Mouse (Mus musculus) brown adipose tissue, adult 24 weeks (tissue): ENCODE measurements around the gene Tmem256. TPM values are rescaled to one million over a fixed set of nuclear protein-coding genes. Genes with fewer than 3 reads are reported as not detected.
A peak's percentile ranks its signal among the peaks of the same experiment; 100 is the strongest.

Experiments used
- H3K27ac ChIP-seq: fragments of 200-500 bp; replicated peaks from 2 replicates; pipeline ENCODE4 v1.5.1; 2012; ENCODE audit warnings: low read depth, mild to moderate bottlenecking, low read length
- H3K4me1 ChIP-seq: fragments of 200-500 bp; 2 replicates; pipeline ENCODE4 v1.6.1; 2012; ENCODE audit warnings: low read length, mixed read lengths; ENCODE audit not compliant: control insufficient read depth, insufficient read depth, insufficient read length
- H3K4me3 ChIP-seq: fragments of 200-500 bp; 2 replicates; pipeline ENCODE4 v1.5.1; 2012; ENCODE audit warnings: low read depth, mild to moderate bottlenecking, low read length, moderate library complexity; ENCODE audit not compliant: insufficient read depth
- polyA plus RNA-seq: library from polyadenylated mRNA; stranded (reverse); fragments of >200 nt; gene quantifications from 2 replicates; pipeline ENCODE4 v1.2.4, GENCODE M21; 2012; ENCODE audit not compliant: missing spikeins, insufficient read depth, insufficient read length

Gene Tmem256
- polyA plus RNA-seq, 1 experiment, result 248 TPM

DNA sequence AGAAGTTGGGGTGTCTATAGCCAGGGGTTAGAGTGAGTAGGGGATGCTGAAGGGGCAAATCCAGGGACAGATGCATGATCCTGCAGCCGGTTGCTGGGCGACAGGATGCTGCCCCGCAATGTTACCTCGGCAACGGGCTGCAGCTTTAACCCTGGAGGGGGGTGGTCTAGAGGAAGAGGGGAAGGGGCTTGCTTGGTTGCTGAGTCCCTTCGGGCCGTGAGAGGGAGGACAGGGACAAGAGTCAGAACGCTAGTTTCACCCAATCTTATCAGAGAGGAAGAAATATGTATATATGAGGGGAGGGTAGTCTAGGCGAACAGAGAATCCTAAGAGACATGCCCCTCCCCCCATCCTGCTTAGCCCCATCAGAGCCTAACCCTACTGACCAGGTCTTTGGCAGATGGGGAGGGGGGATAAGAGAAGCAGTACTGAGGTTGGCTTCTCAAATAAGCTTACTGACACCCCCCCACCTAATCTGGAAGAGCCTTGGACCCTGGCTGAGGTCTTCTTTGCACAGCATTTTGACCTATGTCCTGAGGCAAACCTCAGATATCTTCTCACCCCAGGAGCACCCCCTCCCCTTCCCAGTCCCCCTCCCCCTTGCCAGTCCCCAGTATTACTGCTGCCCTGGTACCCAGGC lies 2.9 kb upstream of the Tmem256 start:
- Histone ChIP-seq H3K4me1 (no peaks in the 10 kb centered on the region), H3K4me3 (no peak overlapping the region), H3K27ac (no peak overlapping the region)

DNA sequence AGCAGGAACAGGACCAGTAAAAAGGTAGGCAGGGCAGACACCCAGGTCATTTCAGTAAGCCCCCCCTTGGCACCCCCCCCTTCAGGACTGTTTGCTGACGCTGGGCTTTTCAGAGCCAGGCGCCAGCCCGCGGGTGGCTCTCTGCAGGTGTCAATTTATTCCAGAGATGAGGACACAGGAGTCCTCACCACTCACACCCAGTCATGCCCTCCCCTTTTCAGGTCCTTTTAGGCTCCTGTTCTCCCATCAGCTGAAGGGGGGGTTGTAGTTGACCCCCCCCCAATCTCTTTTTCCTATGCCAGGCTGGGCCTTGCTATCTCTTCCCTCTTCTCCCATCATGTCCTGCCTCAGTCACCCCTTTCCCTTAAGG lies 2.4 kb upstream of the Tmem256 start:
- Histone ChIP-seq H3K27ac (no peak overlapping the region), H3K4me1 (no peaks in the 10 kb centered on the region), H3K4me3 (no peak overlapping the region)

DNA sequence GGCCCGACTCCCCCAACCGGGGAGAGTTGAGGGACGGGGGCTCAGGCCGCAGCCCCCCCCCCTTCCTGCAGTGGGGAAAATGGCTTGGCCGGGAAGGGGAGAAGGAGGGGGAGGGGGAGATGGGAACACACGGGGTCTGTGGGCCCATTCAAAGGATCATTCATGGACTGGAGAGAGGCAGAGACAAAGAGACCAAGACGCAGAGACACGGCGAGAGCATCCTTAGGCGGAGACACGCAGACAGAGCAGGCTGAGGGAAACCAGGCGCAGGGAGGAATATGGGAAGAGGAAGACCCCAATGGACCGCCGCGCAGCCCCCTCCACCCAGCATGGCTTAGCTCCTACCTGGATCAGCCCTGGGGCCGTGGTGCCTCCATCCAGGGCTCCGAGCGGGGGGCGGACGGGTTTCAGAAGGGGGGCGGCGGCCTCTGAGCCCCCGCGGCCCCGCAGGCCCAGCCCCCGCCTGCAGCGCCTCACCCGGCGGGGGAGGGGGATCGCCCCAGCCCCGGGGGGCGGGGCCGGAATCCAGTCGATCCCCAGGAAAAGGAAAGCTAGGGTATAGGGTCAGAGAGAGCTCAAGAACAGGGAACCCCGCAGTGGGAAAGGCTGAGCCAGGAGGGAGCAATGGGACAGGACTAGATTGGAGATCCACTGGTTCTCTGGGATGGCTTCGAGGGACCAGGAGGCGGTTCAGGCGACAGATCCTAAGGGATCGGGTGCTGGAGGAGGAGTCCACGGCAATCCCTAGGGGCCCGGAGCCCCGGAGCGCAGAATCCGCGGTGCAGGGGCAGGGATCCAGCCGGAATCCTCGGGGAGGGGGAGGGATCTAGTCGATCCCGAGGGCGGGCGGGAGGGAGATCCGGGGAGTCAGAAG lies 1.4 kb upstream of the Tmem256 start:
- Histone ChIP-seq H3K4me1 (no peaks in the 10 kb centered on the region), H3K4me3 (peak overlapping the region; percentile 64), H3K27ac (no peak overlapping the region)

DNA sequence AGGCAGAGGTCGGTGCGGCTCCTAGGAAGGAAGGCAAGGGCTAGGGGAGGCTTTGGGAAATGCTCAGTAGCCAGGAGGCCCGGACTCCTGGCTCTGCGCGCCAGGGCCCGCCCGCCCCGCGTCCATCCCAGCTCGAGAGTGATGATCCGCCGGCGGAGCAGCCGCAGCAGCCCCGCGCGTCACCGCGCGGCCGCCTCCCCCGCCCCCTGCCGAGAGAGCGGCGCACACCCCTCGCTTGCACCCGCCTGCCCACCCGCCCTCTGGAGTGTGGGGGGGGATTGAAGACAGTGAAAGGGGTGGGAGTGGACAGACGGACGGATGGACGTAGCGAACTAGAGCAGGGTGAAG lies 736 bp upstream of the Tmem256 start, which contains the start of gene Nlgn2:
Gene Nlgn2 (minus strand): TSS at position 181 of the 348 bp plus-strand sequence.
- H3K27ac ChIP-seq, result peak within 1 kb of the TSS; percentile 76
- peak within 1 kb of the TSS; percentile 79 for H3K4me3 ChIP-seq
- no peaks in the 10 kb centered on the region for H3K4me1 ChIP-seq

DNA sequence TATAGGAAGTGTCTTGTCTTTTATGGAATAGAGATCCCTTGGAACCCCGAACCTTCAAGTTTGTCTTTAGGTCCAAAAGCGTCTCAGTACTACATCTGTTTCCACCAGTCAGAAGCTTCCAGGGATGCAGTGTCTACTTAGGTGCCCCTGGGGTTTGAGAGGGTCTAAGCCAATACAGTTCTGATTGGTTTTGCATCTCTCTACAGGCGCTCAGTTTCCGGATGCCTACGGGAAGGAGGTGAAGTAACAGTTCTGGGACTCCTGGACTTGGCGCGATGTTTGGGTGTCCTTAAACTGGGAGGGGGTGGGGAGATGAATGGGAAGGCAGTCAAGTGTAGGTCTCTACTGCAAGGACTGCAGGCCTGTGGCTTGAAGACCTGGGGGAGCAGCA lies 395 bp downstream of the Tmem256 start:
- Histone ChIP-seq H3K27ac (peak overlapping the region; percentile 76), H3K4me3 (peak overlapping the region; percentile 79), H3K4me1 (no peaks in the 10 kb centered on the region)

DNA sequence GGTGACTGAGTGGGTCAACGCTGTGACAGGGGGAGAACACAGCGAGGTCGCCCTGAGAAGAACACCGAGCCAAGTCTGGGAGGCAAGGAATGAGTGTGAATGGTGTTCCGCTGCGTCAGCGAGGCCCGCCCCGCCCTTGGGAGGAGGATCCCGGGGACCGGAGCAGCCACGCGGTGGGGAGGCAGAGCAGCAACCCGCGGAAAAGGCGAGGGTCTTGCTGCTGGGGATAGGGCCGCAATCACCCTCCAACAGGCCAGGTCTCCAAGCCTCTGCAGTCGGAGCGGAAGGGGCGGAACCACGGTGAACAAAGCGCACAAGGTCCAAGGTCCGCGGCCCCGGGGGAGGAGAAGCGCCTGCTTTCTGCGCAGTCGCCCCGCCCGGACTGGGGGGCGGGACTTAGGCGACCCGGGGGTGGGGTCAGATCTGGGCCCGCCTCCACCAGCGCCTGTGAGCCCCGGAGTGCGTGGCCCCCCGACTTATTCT lies 7.9 kb downstream of the Tmem256 start, which contains the start of gene Plscr3:
Gene Plscr3 (plus strand): TSS at position 179 of the 483 bp plus-strand sequence.
- peak within 1 kb of the TSS; percentile 88 for H3K27ac ChIP-seq
- peak within 1 kb of the TSS; percentile 90 for H3K4me3 ChIP-seq
- peaks cover 11% of the 10 kb centered on the region for H3K4me1 ChIP-seq

DNA sequence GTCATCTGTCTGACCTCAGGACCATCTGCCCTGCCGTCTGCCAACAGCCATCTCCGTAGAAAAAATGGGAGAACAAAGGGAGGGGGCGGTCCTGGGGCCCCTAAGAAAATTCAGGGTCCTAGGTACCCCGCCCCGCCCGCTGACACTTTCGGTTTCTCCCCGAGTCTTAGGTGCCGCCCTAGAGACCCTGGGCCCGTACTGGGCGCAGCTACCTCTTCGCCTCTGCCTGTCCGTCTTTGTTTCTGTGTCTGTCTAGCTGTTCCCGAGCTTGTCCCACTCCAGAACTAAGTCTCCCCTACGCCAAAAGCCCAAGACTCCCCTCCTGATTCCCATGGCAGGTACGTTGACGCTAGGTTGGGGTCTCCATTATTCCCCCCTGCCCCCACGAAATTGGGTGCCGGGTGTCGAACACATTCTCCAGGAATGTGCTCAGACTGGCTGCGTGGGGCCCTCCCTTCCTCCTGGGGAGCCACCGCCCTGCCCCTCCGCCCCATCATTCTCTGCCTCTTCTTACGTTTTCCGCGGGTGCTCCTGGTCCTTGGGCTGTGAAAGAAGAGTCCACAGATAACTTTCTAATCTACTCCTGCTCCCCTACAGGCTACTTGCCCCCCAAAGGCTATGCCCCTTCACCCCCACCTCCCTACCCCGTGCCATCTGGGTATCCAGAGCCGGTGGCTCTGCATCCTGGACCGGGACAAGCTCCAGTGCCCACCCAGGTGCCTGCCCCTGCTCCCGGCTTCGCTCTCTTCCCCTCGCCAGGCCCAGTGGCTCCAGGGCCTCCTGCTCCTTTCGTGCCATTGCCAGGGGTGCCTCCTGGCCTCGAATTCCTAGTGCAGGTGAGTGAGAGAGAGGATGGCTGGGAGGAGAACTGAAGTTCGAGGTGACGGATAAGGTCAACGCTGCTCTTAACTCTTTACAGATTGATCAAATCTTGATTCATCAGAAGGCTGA lies 8.7 kb downstream of the Tmem256 start:
- peak overlapping the region; percentile 88 for H3K27ac ChIP-seq
- peaks cover 11% of the 10 kb centered on the region for H3K4me1 ChIP-seq
- H3K4me3 ChIP-seq, result peak overlapping the region; percentile 90

DNA sequence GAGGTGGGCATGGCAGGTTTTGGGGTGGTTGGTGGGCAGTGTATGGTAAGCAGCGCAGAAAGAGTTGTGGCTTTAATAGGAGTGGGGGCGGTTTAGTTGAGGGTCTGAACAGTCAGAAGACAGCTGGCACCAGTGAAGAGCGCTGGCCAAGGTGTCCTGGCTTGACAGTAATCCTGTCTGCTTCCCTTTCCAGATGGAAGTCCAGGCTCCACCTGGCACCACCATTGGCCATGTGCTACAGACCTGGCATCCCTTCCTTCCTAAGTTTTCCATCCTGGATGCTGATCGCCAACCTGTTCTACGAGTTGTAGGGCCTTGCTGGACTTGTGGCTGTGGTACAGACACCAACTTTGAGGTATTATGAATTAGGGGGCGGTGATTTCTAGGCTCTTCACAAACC lies 9.7 kb downstream of the Tmem256 start:
- Histone ChIP-seq H3K4me3 (peak overlapping the region; percentile 90), H3K4me1 (peaks cover 11% of the 10 kb centered on the region), H3K27ac (no peak overlapping the region)

DNA sequence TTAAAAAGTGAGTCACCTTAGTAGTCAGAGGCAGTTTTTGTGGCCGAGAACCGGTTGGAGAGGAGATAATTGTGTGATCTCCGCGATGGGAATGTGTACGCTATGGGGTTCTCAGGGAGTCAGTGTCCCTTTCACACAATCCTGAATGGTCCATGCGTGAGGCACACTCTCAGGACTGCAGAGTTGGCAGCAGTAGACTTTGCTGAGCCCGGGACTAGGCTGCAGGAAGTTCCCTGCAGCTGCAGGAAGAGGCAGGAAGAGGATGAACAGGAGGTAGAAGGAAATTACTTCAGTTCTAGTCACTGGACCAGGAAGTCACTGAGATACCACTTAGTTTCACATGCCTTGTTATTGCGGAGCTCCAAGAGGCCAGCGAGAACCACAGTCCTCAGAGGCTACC lies 10.8 kb downstream of the Tmem256 start:
- H3K27ac ChIP-seq, result peak overlapping the region; percentile 82
- H3K4me3 ChIP-seq, result 0 out of 2 replicates have a peak overlapping the region, but pooled peaks have one; percentile 4
- H3K4me1 ChIP-seq, result peaks cover 11% of the 10 kb centered on the region

DNA sequence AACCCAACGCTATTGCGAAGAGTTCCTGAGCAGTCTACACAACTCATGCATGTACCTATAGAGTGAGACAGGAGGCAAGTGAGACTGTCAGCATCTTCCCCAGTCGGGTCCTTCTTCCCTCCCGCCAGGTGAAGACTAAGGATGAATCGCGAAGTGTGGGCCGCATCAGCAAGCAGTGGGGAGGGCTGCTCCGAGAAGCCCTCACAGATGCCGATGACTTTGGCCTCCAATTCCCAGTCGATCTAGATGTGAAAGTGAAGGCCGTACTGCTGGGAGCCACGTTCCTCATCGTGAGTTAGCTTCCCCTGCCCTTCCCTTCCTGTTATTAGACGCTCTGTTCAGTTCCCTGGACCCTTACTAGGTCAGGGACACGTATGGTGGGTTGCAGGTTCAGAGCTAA lies 11.6 kb downstream of the Tmem256 start:
- Histone ChIP-seq H3K4me3 (no peak overlapping the region), H3K27ac (0 out of 2 replicates have a peak overlapping the region, but pooled peaks have one; percentile 82), H3K4me1 (peaks cover 13% of the 10 kb centered on the region)

DNA sequence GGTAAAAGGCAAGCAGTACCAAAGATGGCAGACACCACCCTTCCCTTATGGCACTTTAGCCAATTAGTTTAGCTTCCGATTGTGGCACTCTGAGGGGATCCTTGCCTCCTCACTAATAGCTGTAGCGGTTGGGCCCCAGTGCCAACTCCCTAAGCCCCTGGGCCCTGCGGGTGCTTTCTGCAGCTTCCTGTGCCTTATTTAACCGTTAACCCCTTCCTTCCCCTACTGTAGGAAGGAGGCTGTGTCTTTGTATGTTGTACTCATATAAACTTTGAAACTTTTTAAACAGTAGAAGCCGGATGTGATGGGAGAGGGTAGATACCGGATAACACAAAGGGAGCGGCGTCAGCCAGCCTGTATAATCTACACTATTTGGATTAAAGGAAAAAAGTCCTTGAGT lies 12.4 kb downstream of the Tmem256 start:
- H3K27ac ChIP-seq, result no peak overlapping the region
- H3K4me1 ChIP-seq, result peaks cover 10% of the 10 kb centered on the region

DNA sequence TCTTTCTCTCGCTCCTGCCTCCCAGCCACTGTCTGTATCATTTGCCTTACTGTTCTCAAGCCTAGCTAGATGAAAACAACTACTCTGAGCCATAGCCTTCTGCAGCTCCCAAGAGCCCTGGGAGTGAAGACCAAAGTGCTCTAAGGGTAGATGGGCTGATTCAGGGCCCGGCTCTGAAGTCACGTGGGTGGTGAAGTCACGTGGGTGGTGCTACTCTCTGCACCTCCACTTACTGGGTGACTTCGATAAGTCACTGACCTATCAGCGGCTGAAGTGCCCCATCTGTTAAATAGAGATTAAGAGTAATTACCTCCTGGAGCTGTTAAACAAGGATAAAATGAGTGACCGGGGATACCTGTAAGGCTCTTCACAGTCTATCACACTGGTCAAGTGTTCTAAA lies 15.7 kb downstream of the Tmem256 start:
- Histone ChIP-seq H3K4me1 (peaks cover 5% of the 10 kb centered on the region), H3K4me3 (no peak overlapping the region), H3K27ac (no peak overlapping the region)

More for the DNA sequence above, 12.4 kb downstream of the Tmem256 start:
- H3K4me3 ChIP-seq, result no peak overlapping the region

DNA sequence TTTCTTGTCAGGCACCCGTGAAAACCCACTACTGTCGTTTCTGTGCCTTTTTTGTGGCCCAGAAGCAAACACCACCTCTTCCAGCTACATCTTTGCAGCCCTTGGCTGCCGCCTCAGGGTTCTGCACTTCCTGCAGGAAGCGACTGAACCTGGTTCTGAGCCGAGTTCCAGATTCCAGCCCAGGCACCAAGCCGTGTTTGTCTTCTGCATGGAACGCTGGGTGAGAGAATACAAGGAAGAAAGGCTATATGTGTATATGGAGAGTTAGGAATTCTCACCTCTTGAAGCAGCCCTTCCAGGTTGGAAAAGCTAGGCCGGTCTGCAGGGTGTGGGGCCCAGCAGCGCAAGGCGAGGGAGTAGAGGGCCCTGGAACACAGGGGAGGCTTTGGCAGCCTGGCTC lies 16.4 kb downstream of the Tmem256 start:
- no peak overlapping the region for H3K4me3 ChIP-seq
- H3K4me1 ChIP-seq, result peaks cover 5% of the 10 kb centered on the region
- H3K27ac ChIP-seq, result peak overlapping the region; percentile 73

DNA sequence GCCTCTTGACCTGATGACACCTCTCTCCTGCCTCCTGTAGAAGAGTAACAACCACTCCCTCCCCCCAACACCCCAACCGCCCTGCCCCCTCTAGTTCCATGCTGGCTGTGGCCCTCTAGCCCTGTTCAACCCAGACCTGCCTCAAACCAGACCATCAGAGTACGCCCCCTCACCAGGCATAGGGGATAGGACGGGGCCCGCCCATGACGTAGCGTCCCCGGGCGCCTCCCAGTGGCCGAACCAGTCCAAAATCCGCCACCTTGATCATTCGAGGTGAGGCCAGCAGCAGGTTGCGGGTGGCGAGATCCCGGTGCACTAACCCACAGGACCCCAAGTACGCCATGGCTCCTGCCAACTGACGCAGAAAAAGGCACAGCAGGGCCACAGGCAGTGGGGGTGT lies 17.0 kb downstream of the Tmem256 start:
- no peak overlapping the region for H3K27ac ChIP-seq
- peaks cover 5% of the 10 kb centered on the region for H3K4me1 ChIP-seq
- H3K4me3 ChIP-seq, result no peak overlapping the region
